Mouse (Mus musculus) heart, embryonic 11.5 days (tissue): ENCODE measurements around the gene Acad8. TPM values are rescaled to one million over a fixed set of nuclear protein-coding genes. Genes with fewer than 3 reads are reported as not detected.

ENCODE experiments used
- ATAC-seq: fragments of 200-750 bp; cut with Nextera tagmentation; replicated peaks from 2 replicates; pipeline ENCODE4 v1.8.0; 2017; ENCODE audit warnings: moderate library complexity; ENCODE audit not compliant: insufficient number of reproducible peaks, low FRiP score, low TSS enrichment
- H3K27ac ChIP-seq: fragments of 300-500 bp; sonication (generic); 2 replicates; pipeline ENCODE4 v1.5.1; 2014; ENCODE audit warnings: mild to moderate bottlenecking, low read depth, low read length
- H3K27me3 ChIP-seq: fragments of 300-500 bp; sonication (generic); 2 replicates; pipeline ENCODE4 v1.6.1; 2014; ENCODE audit warnings: mild to moderate bottlenecking, low read length, mixed read lengths; ENCODE audit not compliant: control insufficient read depth, insufficient read depth
- H3K36me3 ChIP-seq: fragments of 300-500 bp; sonication (generic); 2 replicates; pipeline ENCODE4 v1.6.1; 2014; ENCODE audit warnings: mild to moderate bottlenecking, low read length, moderate library complexity, mixed read lengths; ENCODE audit not compliant: control insufficient read depth, insufficient read depth
- H3K4me1 ChIP-seq: fragments of 300-500 bp; sonication (generic); 2 replicates; pipeline ENCODE4 v1.6.1; 2014; ENCODE audit warnings: low read length; ENCODE audit not compliant: control insufficient read depth, insufficient read depth
- H3K4me2 ChIP-seq: fragments of 300-500 bp; sonication (generic); 2 replicates; pipeline ENCODE4 v1.6.1; 2014; ENCODE audit warnings: mild to moderate bottlenecking, moderate library complexity
- H3K4me3 ChIP-seq: fragments of 300-500 bp; sonication (generic); 2 replicates; pipeline ENCODE4 v1.5.1; 2014; ENCODE audit warnings: low read depth, low read length
- H3K9ac ChIP-seq: fragments of 300-500 bp; sonication (generic); 2 replicates; pipeline ENCODE4 v1.6.1; 2014; ENCODE audit warnings: mild to moderate bottlenecking, low read depth, low read length, moderate library complexity
- H3K9me3 ChIP-seq: fragments of 300-500 bp; sonication (generic); replicated peaks from 2 replicates; pipeline ENCODE4 v1.6.1; 2016; ENCODE audit warnings: low read length; ENCODE audit not compliant: control insufficient read depth
- WGBS: fragments of 180-500 bp; shearing (Covaris S2); extraction: QIAGEN DNeasy Blood & Tissue Kit; methylation state at CpG from one replicate; pipeline ENCODE4 v1.1.7; 2014; ENCODE audit not compliant: insufficient replicate concordance; 5-methylcytosine and 5-hydroxymethylcytosine counted together
- polyA plus RNA-seq: library from polyadenylated mRNA; unstranded; fragments of >200 nt; fragmentation: Nextera tagmentation; extraction: Ambion mirVana; gene quantifications from 2 replicates; pipeline ENCODE4 v1.2.1, GENCODE M21; 2014

The Acad8 gene
- polyA plus RNA-seq, 1 experiment from 2014 or later: 32.5 TPM

DNA sequence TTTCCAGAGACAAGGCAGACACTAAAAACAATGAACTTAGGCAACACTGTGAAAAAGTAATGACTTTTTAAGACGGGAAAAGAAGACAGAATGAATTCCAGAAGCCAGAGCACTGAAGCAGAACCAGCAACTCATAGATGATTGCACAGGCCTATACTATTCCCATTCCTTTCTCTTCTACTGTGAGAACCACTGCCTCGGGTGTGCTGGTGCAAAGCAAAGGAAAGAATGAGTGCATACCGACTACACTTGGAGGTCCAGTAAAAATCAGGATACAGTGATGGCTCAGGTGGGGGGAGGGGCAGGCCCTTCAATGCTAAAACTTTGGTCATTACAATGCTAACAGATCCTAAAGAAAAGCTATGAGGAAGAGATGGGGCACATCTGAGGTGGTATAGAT is 5.5 kb downstream of the Acad8 start:
- no peak overlapping the region for H3K4me3 ChIP-seq
- H3K4me2 ChIP-seq: no peak overlapping the region
- no peaks in the 10 kb centered on the region for H3K9me3 ChIP-seq
- peaks cover 10% of the 10 kb centered on the region; the same call in 1 of the 2 replicates for H3K36me3 ChIP-seq
- H3K27me3 ChIP-seq: no peaks in the 10 kb centered on the region
- H3K9ac ChIP-seq: no peak overlapping the region
- no peaks in the 10 kb centered on the region for H3K4me1 ChIP-seq
- WGBS: 76% methylated on average over 3 of the region's 3 CpGs
- ATAC-seq: no peak
- H3K27ac ChIP-seq: no peak overlapping the region

- ATAC-seq: no peak
- Histone ChIP-seq H3K4me3 (no peak overlapping the region), H3K27me3 (no peaks in the 10 kb centered on the region), H3K9me3 (no peaks in the 10 kb centered on the region), H3K36me3 (peaks cover 10% of the 10 kb centered on the region; the same call in 1 of the 2 replicates), H3K27ac (no peak overlapping the region), H3K4me1 (no peaks in the 10 kb centered on the region), H3K9ac (no peak overlapping the region), H3K4me2 (no peak overlapping the region)
- 93% methylated on average over 10 of the region's 10 CpGs for WGBS
Measured at GRCm38 (mm10) chr9:26993118-26993517, 6.2 kb downstream of the Acad8 start.

DNA sequence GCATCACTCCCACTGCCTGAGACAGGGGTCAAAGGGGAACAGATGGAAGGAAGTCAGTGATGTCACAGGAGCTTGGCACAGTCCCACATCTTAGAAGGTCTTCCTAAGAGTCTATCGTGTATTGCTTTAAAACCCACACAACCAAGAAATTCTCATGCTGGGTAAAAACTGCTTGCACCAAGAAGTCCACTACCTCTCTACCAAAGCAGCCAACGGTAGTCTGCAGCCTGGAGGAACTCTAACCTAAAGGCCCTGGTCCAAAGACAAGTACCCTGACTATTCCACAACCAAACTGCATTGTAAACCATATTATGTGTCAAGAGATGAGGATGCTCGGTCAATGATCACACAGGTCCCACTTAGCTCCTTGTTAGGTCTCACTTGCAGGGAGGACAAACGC is 9.2 kb downstream of the Acad8 start:
- Histone ChIP-seq H3K4me3 (no peak overlapping the region), H3K36me3 (peaks cover 19% of the 10 kb centered on the region; the same call in 1 of the 2 replicates), H3K9ac (no peak overlapping the region), H3K4me2 (no peak overlapping the region), H3K9me3 (no peaks in the 10 kb centered on the region), H3K27me3 (no peaks in the 10 kb centered on the region), H3K4me1 (no peaks in the 10 kb centered on the region), H3K27ac (no peak overlapping the region)
- ATAC-seq: no peak
- WGBS: 84% methylated on average over 4 of the region's 4 CpGs

- no peak overlapping the region for H3K4me2 ChIP-seq
Measured at GRCm38 (mm10) chr9:26985668-26986277, 13.6 kb downstream of the Acad8 start.

GRCm38 (mm10) chr9:26985090-26985613 is 14.2 kb downstream of the Acad8 start:
- H3K4me1 ChIP-seq: no peaks in the 10 kb centered on the region
- no peak for ATAC-seq
- no peaks in the 10 kb centered on the region for H3K9me3 ChIP-seq
- H3K9ac ChIP-seq: no peak overlapping the region
- no peaks in the 10 kb centered on the region for H3K27me3 ChIP-seq
- H3K36me3 ChIP-seq: peaks cover 19% of the 10 kb centered on the region; the same call in 1 of the 2 replicates
- no peak overlapping the region for H3K27ac ChIP-seq
- no peak overlapping the region for H3K4me3 ChIP-seq
- 89% methylated on average over 2 of the region's 2 CpGs for WGBS
- no peak overlapping the region for H3K4me2 ChIP-seq

More at GRCm38 (mm10) chr9:26985668-26986277, 13.6 kb downstream of the Acad8 start:
- no peak for ATAC-seq
- no peaks in the 10 kb centered on the region for H3K4me1 ChIP-seq
- WGBS: 84% methylated on average over 6 of the region's 6 CpGs
- H3K36me3 ChIP-seq: peaks cover 21% of the 10 kb centered on the region; the same call in 1 of the 2 replicates
- H3K27ac ChIP-seq: no peak overlapping the region
- H3K9me3 ChIP-seq: no peaks in the 10 kb centered on the region
- H3K9ac ChIP-seq: no peak overlapping the region
- H3K4me3 ChIP-seq: no peak overlapping the region
- no peaks in the 10 kb centered on the region for H3K27me3 ChIP-seq

DNA sequence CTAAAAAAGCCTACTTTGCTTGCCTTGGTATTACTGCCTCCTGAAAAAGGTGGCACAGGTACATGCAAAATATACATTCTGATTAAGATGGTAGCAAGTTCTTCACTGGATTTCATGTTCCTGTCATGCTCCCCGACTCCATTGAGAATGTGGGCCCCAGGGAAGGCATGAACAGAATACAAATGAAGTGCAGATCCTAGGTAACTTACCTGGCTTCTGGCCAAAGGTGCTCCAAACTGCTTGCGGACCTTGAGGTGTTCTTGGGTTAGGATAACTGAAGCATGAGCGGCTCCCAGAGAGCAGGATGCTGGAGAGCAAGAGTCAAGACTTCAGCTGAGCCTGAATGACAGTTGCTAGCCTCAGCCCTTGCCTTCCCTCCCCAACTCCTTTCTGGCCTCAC is 20.6 kb downstream of the Acad8 start:
- Histone ChIP-seq H3K9me3 (no peaks in the 10 kb centered on the region), H3K4me3 (no peak overlapping the region), H3K4me2 (no peak overlapping the region), H3K27me3 (no peaks in the 10 kb centered on the region), H3K9ac (no peak overlapping the region), H3K4me1 (no peaks in the 10 kb centered on the region), H3K27ac (no peak overlapping the region), H3K36me3 (peaks cover 25% of the 10 kb centered on the region)
- 86% methylated on average over 3 of the region's 3 CpGs for WGBS
- ATAC-seq: no peak

GRCm38 (mm10) chr9:26977754-26978153 is 21.6 kb downstream of the Acad8 start:
- Histone ChIP-seq H3K9ac (no peak overlapping the region), H3K4me2 (no peak overlapping the region), H3K27me3 (no peaks in the 10 kb centered on the region), H3K4me1 (no peaks in the 10 kb centered on the region), H3K27ac (no peak overlapping the region), H3K36me3 (peaks cover 25% of the 10 kb centered on the region), H3K4me3 (no peak overlapping the region), H3K9me3 (no peaks in the 10 kb centered on the region)
- no peak for ATAC-seq
- WGBS: 73% methylated on average over 9 of the region's 9 CpGs

DNA sequence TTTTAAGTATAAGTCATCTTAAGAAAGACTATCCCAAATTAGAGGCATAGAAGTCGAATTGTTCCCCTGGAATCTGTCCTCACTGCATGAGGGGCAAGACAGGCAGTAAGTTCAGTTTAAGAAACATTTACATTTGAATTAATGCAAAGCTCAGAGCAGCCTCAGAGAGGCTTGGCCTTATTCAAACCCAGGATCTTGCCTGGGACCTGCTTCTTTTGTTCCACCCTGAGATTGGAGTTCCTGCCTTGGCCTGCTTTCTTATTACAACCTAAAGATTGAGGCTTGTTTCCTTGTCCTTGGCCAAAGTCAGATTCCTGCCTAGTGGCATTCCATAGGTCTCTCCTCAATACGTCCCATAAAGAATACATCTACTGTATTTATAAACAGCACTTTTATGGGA is 51.6 kb downstream of the Acad8 start:
- ATAC-seq: no peak
- Histone ChIP-seq H3K4me2 (no peak overlapping the region), H3K36me3 (no peaks in the 10 kb centered on the region), H3K27me3 (no peaks in the 10 kb centered on the region), H3K27ac (no peak overlapping the region), H3K9me3 (no peaks in the 10 kb centered on the region), H3K4me1 (no peaks in the 10 kb centered on the region), H3K4me3 (no peak overlapping the region), H3K9ac (no peak overlapping the region)
- WGBS: 71% methylated on average over 2 of the region's 2 CpGs

DNA sequence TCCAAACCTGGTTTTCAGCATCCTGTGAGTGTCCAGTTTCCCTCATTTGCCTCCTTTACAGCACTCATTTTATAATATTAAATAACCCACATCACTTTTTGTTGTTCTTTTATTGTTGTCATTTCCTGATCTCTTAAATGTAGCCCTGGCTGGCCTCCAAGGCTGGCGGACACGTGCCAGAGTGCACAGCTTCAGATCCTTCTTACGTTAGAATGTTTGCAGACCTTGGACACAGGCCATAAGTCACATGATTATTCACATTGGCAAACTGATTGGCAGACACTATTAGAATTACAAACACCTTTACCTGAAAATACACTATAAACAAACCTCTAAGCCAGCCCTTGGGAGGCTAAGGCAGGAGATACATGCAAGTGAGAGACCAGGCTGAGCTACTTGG is 75.2 kb downstream of the Acad8 start:
- no peaks in the 10 kb centered on the region for H3K27me3 ChIP-seq
- no peak overlapping the region for H3K9ac ChIP-seq
- no peak overlapping the region for H3K27ac ChIP-seq
- WGBS: 83% methylated on average over 3 of the region's 3 CpGs
- no peak overlapping the region for H3K4me2 ChIP-seq
- H3K36me3 ChIP-seq: no peaks in the 10 kb centered on the region
- no peaks in the 10 kb centered on the region for H3K4me1 ChIP-seq
- no peaks in the 10 kb centered on the region for H3K9me3 ChIP-seq
- ATAC-seq: no peak
- H3K4me3 ChIP-seq: no peak overlapping the region
